Mouse (Mus musculus) ES-Bruce4 (cell line): ENCODE measurements at regions not wholly inside any gene's neighbourhood (a gene's known extent, or its start where the extent isn't known, plus 50 kb on each side); places are given as distances from the start of the nearest gene placed in this dataset.

Experiments used
- H3K27ac ChIP-seq: 2 replicates; pipeline ENCODE4 v1.5.1; 2012; ENCODE audit warnings: low read length, inconsistent platforms; ENCODE audit not compliant: insufficient read depth
- H3K27me3 ChIP-seq: 2 replicates; pipeline ENCODE4 v1.6.1; 2012; ENCODE audit warnings: mild to moderate bottlenecking, low read length, inconsistent platforms; ENCODE audit not compliant: control insufficient read depth, poor library complexity, insufficient read depth, severe bottlenecking
- H3K36me3 ChIP-seq: 2 replicates; pipeline ENCODE4 v1.6.1; 2012; ENCODE audit warnings: inconsistent platforms, mild to moderate bottlenecking, low read length, moderate library complexity; ENCODE audit not compliant: control insufficient read depth, poor library complexity, insufficient read depth, severe bottlenecking
- H3K4me1 ChIP-seq: one replicate; pipeline ENCODE4 v1.8.1; 2011; ENCODE audit warnings: low read length; ENCODE audit not compliant: control insufficient read depth, insufficient read depth
- H3K4me3 ChIP-seq: 2 replicates; pipeline ENCODE4 v1.5.1; 2011; ENCODE audit warnings: low read depth, mild to moderate bottlenecking, low read length
- H3K9ac ChIP-seq: 2 replicates; pipeline ENCODE4 v1.6.1; 2012; ENCODE audit warnings: low read depth, mild to moderate bottlenecking, inconsistent platforms; ENCODE audit not compliant: poor library complexity, severe bottlenecking
- H3K9me3 ChIP-seq: replicated peaks from 2 replicates; pipeline ENCODE4 v1.6.1; 2012; ENCODE audit warnings: mild to moderate bottlenecking, low read length, inconsistent platforms; ENCODE audit not compliant: control insufficient read depth, poor library complexity, insufficient read depth, severe bottlenecking
- CTCF ChIP-seq: IDR thresholded peaks from one replicate; pipeline ENCODE4 v1.8.1; 2011; ENCODE audit warnings: low read depth, low read length
- EP300 ChIP-seq: IDR thresholded peaks from 2 replicates; pipeline ENCODE4 v1.6.1; 2011; ENCODE audit warnings: low read depth, low read length; ENCODE audit not compliant: insufficient read depth
- POLR2A ChIP-seq: IDR thresholded peaks from one replicate; pipeline ENCODE4 v1.8.1; 2011; ENCODE audit warnings: low read length; ENCODE audit not compliant: insufficient read depth

DNA sequence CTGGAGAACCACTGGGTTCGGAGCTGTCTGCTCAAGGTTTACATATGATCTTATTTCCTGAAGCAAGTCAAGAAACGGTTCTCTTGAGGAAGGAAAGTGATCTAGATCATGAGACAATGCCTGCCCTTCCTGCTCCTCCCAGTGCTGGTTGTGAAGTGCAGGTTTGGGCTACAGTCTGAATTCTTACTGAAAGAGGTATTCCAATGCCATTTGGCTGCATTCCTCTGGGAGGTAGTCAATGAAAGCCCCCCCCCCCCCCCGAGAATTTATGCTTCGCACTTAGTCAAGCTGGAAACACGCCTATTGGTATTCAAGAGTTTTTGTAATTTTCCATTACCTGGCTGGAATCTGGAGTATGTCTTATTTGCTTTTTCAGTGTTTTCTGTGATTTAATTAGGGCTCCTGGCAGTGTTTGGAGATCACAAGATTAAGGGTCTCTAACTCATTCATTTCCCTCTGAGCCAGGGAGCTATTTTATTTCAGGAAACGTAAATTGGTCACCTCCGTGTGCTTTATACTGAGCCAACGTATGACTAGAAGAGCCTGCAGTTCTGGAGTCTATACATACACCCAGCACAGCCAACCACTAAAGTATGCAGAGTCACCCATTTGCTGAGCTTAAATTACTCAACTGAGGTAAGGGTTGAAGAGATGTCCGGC lies 84.7 kb upstream of the Ranbp3l start:
- no peaks in the 10 kb centered on the region for H3K27me3 ChIP-seq
- H3K4me3 ChIP-seq: no peak overlapping the region
- H3K4me1 ChIP-seq: no peaks in the 10 kb centered on the region
- no peak overlapping the region for H3K9ac ChIP-seq
- no peaks in the 10 kb centered on the region for H3K9me3 ChIP-seq
- H3K36me3 ChIP-seq: no peaks in the 10 kb centered on the region
- TF ChIP-seq CTCF: no peak
- no peak for TF ChIP-seq POLR2A
- no peak for TF ChIP-seq EP300
- H3K27ac ChIP-seq: no peak overlapping the region

- Histone ChIP-seq H3K4me3 (no peak overlapping the region), H3K27me3 (no peaks in the 10 kb centered on the region), H3K9ac (no peak overlapping the region), H3K27ac (no peak overlapping the region), H3K4me1 (no peaks in the 10 kb centered on the region), H3K36me3 (no peaks in the 10 kb centered on the region), H3K9me3 (no peaks in the 10 kb centered on the region)
- TF ChIP-seq EP300 (no peak), POLR2A (no peak), CTCF (no peak)
Measured at GRCm38 (mm10) chr15:8874884-8875493, 92.8 kb upstream of the Ranbp3l start.

GRCm38 (mm10) chr15:8868021-8868420 lies 99.7 kb upstream of the Ranbp3l start:
- no peak for TF ChIP-seq CTCF
- no peak for TF ChIP-seq EP300
- TF ChIP-seq POLR2A: no peak
- H3K9ac ChIP-seq: no peak overlapping the region
- H3K27ac ChIP-seq: no peak overlapping the region
- H3K36me3 ChIP-seq: no peaks in the 10 kb centered on the region
- no peaks in the 10 kb centered on the region for H3K4me1 ChIP-seq
- H3K4me3 ChIP-seq: no peak overlapping the region
- H3K9me3 ChIP-seq: no peaks in the 10 kb centered on the region
- no peaks in the 10 kb centered on the region for H3K27me3 ChIP-seq

DNA sequence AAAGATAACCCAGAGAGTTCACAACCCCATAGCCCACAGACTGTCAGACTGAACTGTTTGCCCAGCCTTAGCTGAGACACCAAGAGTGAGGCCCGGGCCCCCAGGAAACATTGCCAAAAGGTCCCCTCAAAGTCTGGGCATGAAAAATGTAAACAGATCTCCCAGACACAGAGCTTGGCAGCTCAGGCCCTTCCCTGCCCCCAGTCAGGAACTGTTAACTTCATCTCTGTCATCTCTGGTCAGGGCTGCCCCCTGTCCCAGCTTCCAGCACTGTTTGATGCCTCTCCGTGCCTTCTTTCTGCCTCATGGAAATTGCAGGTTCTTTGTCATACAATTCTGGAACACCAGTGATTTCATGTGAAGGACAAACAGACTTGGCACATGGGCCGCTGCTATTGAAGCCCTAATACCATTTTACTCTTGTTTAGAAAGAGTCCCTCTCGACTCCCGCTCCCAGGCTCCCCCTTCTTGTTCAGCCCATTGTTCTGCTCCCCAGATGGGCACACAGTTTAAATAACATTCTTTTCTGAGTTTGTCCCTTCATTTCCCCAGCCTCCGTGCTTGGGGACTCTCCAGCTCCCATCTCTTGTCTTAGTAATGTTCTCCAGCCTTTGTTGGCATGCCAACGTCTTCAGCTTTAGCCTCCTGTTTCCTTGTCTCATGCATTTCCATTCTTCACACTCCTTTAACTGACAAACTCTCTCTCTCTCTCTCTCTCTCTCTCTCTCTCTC lies 100.4 kb upstream of the Ranbp3l start:
- Histone ChIP-seq H3K9me3 (no peaks in the 10 kb centered on the region), H3K27ac (no peak overlapping the region), H3K4me1 (no peaks in the 10 kb centered on the region), H3K9ac (no peak overlapping the region), H3K27me3 (no peaks in the 10 kb centered on the region), H3K36me3 (no peaks in the 10 kb centered on the region), H3K4me3 (no peak overlapping the region)
- TF ChIP-seq POLR2A: no peak
- TF ChIP-seq CTCF: no peak
- no peak for TF ChIP-seq EP300

DNA sequence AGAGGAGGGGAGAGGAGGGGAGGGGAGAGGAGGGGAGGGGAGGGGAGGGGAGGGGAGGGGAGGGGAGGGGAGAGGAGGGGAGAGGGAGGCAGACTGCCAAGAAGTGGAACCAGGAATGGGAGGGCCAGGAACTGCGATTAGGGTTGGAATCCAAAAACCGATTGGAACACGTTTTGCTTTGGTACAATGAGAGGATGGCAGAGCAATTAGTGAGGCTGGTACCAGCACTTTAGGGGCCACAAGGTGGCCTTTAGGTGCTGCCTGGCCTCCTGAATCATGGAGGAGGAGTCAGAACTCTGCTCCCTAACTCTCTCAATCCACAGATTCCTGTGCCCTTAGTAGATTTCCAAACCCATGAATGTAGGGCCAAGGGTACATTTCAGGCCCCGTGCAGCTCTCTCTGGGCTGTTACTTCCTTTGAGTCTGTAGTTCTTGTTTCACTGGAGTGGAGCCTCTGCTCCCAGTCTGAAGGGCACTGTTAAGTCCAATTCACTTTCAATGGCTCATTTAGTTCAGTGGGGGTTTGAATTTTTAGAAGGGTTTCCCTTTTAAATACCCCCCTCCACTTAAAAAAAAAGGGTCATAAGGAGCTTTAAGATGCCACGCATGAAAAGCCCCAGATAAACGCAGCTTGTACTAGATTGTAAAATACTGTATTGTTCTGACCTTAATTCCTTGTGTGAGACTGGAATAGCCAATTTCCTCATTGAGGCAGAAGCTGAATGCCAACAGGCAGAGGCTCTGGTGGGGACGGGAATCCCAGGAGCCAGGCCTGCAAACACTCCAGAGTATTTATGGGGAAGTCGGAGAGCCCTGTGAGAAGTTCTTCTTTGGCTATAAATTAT lies 102.4 kb upstream of the Ranbp3l start:
- H3K9me3 ChIP-seq: no peaks in the 10 kb centered on the region
- H3K27ac ChIP-seq: no peak overlapping the region
- H3K4me1 ChIP-seq: no peaks in the 10 kb centered on the region
- H3K27me3 ChIP-seq: no peaks in the 10 kb centered on the region
- H3K36me3 ChIP-seq: no peaks in the 10 kb centered on the region
- H3K9ac ChIP-seq: no peak overlapping the region
- TF ChIP-seq CTCF (no peak), EP300 (no peak), POLR2A (no peak)
- no peak overlapping the region for H3K4me3 ChIP-seq
